Comparison of ENCODE assay signal across 26 mouse cellular contexts in genomic region chr9:52867236-52867635, GRCm38 (mm10).
"Had no signal": no experiment of that assay in that cellular context is flagged by ENCODE, and none has a peak within 500 bp of the region (broad histone marks: within the 10 kb centered on the region; RNA-seq: fewer than 3 reads in every experiment).

No protein-coding gene starts in this region.

- H3K9ac ChIP-seq: heart, embryonic 13.5 days; heart, embryonic 15.5 days; hindbrain, embryonic 12.5 days; hindbrain, embryonic 15.5 days; kidney, embryonic 15.5 days; limb, embryonic 13.5 days; limb, embryonic 15.5 days; liver, embryonic 12.5 days; liver, embryonic 14.5 days had no signal

- ATAC-seq: hindbrain, postnatal 0 days; intestine, embryonic 16.5 days; liver, embryonic 12.5 days had no signal

- DNase-seq: gastrocnemius, adult 2 months; gastrocnemius, postnatal 14 days; gastrocnemius, postnatal 36 days; heart, adult 2 months; heart, postnatal 14 days; heart, postnatal 36 days; kidney, adult 11 months; kidney, adult 2 months; kidney, adult 9 months; kidney, postnatal 14 days; kidney, postnatal 36 days; layer of hippocampus, postnatal 36 days; left cerebral cortex, postnatal 4 days had no signal

- H3K4me1 ChIP-seq: heart, embryonic 13.5 days; heart, embryonic 15.5 days; hindbrain, embryonic 12.5 days; hindbrain, embryonic 15.5 days; kidney, embryonic 15.5 days; limb, embryonic 15.5 days; liver, embryonic 12.5 days had no signal

- H3K4me3 ChIP-seq: gastrocnemius, adult 2 months; heart, adult 2 months; heart, embryonic 13.5 days; heart, embryonic 15.5 days; hindbrain, embryonic 12.5 days; hindbrain, embryonic 15.5 days; kidney, embryonic 15.5 days; limb, embryonic 13.5 days; limb, embryonic 15.5 days; liver, embryonic 12.5 days had no signal

- H3K9me3 ChIP-seq: heart, embryonic 13.5 days; heart, embryonic 15.5 days; hindbrain, embryonic 12.5 days; hindbrain, embryonic 15.5 days; kidney, embryonic 15.5 days; limb, embryonic 13.5 days; limb, embryonic 15.5 days; liver, embryonic 12.5 days had no signal

- H3K36me3 ChIP-seq: heart, embryonic 13.5 days; heart, embryonic 15.5 days; hindbrain, embryonic 12.5 days; hindbrain, embryonic 15.5 days; kidney, embryonic 15.5 days; limb, embryonic 13.5 days; limb, embryonic 15.5 days; liver, embryonic 12.5 days had no signal

- H3K27ac ChIP-seq: gastrocnemius, adult 2 months; heart, adult 2 months; heart, embryonic 13.5 days; heart, embryonic 15.5 days; hindbrain, embryonic 12.5 days; hindbrain, embryonic 15.5 days; hindbrain, postnatal 0 days; kidney, embryonic 15.5 days; kidney, postnatal 0 days; limb, embryonic 13.5 days; limb, embryonic 15.5 days; liver, embryonic 12.5 days; liver, embryonic 14.5 days had no signal

- H3K27me3 ChIP-seq: heart, embryonic 13.5 days; heart, embryonic 15.5 days; hindbrain, embryonic 12.5 days; hindbrain, embryonic 15.5 days; kidney, embryonic 15.5 days; limb, embryonic 13.5 days; limb, embryonic 15.5 days; liver, embryonic 12.5 days had no signal

- H3K4me2 ChIP-seq: heart, embryonic 11.5 days; heart, embryonic 13.5 days; heart, embryonic 15.5 days; hindbrain, embryonic 12.5 days; hindbrain, embryonic 15.5 days; kidney, embryonic 15.5 days; limb, embryonic 13.5 days; limb, embryonic 15.5 days; liver, embryonic 12.5 days had no signal
